Mouse (Mus musculus): ENCODE measurements around the gene Dlg2.

Gene Dlg2

DNA sequence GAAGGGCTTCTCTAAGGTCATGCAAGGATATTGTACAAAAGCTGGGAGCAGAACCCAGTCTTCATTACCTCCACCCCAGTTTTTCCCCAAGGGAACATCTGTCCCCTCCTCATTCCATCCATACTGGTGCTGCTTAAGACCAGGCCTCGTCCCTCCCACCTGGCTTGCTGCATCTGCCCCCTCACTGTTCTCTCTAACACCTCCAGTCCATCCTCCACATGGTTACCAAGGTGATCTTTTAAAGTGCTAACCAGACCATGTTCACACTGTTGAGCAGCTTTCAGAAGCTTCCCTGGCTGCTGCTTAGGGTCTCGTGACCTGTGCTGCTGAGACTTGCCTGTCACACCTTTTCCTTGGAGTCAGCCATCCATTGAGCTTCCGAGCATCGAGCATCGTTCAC, 1734.2 kb downstream of the Dlg2 start:
- DNase-seq: no peak

DNA sequence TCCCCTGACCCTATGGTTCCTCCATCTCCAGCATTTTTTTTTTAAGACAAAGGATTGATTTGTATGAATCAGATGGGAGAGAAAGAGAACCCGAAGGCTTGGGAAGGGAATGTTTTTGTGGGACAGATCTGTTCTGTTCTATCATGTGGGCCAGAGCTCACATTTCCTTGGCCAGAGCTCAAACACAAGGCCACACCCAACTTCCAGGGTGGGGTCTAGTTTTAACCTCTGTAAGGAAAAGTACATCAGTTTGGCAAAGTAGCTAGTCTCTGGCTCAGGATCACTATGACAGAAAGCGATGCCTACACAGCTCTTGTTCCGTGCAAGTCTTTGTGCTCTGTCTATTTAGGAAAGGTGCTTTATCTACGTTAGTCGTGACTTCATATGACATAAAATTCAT, 1737.3 kb downstream of the Dlg2 start:
- DNase-seq: no peak

GRCm38 (mm10) chr7:92218171-92218570, 1741.7 kb downstream of the Dlg2 start:
- no peak for DNase-seq

DNA sequence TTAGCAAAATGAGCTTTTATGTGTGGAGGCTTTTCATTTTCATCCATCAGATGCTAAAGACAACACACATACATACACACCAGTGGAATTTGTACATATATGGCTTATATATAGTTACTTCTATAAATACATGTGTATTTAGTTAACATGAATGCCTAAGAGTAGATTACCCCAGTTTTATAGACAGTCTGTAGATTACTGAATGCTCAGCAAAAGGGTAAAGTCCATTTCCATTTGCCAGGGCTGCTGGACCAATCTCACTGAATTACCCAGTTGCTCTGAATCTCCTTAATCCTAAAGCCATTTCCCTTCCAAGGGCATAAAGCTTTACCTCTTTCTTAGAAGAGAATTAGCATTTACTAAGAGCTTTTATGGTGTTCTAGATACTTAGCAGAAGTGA, 1744.1 kb downstream of the Dlg2 start:
- DNase-seq: no peak

GRCm38 (mm10) chr7:92234476-92235202, 1758.2 kb downstream of the Dlg2 start:
- no peak for DNase-seq

- DNase-seq: no peak
Observed at GRCm38 (mm10) chr7:92235541-92236031, 1759.1 kb downstream of the Dlg2 start.

DNA sequence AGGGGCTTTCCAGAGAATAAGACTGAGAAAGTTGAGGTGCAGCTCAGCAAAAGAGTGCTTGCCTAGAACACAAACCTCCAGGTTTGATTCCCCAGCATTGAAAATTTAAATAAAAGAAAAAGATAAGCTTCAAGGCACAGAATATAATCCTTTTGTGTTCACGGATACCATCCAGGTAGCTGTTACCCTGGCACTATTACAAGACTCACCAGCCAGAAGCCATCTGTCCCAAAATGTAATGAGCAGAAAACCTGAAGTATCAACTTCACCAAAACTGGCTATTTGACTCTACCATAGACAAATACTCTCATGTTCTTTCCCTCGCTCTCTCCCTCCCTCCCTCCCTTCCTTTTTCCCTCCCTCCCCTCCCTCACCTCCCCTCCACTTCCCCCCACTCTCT, 1764.4 kb downstream of the Dlg2 start:
- no peak for DNase-seq

- no peak for DNase-seq
Observed at GRCm38 (mm10) chr7:92247594-92247993, 1771.1 kb downstream of the Dlg2 start.

DNA sequence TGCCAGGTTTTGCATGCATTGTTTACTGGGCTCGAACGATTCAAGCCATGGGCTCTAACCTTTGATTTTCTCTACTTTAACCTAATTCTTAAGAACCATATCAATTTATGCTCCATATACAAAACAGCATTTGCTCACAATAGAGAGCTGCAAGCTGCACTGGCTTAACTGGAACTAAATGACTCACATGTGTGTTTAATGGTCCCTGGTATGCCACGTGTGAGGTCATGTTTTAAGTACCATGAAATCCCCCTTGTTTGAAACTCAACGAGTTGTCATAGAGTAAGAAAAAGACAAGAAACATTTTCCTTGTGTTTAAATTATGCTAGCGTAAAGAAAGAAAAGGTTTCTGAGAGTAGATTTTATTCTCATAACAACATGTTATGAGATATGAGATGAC, 1772.1 kb downstream of the Dlg2 start:
- DNase-seq: no peak

GRCm38 (mm10) chr7:92258148-92258547, 1781.7 kb downstream of the Dlg2 start:
- no peak for DNase-seq

GRCm38 (mm10) chr7:92258701-92259100, 1782.2 kb downstream of the Dlg2 start:
- no peak for DNase-seq

GRCm38 (mm10) chr7:92264325-92264724, 1787.9 kb downstream of the Dlg2 start:
- DNase-seq: no peak

DNA sequence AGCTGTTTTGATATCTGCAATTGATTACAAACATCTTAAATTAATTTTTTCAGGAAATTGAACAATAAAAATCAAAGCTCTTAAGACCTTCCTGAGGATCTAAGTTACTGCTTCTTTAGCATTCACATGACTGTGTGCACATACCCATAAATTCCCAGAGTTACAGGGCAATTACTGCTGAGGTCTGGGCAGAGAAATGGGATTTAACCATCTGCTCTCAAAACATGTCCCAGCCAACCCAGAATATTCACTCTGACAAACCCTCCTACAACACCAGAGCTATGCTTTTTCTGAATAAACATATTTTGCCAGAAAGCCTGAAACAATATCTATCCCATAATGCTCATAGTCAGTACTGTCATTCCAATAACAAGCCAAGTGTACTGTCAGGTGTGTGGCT, 1788.5 kb downstream of the Dlg2 start:
- no peak for DNase-seq

DNA sequence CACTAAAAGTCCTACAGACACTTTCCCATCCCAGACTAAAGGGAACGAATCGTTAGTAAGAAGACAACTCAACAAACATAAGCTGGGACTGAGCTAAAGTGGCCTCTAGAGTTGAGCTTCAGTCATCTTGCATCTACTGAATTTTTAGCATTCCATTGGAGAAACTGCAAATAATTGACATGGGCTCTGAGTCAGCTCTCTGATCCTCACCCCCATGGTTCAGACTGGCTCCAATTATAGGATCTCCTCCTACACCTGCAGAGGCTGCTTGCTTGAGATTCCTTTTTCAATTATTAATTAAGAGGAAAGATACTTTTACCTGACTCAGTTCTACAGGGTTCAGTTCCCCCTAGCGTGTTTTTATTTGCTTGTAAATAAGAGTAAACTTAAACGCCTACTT, 1798.9 kb downstream of the Dlg2 start:
- DNase-seq: no peak

DNA sequence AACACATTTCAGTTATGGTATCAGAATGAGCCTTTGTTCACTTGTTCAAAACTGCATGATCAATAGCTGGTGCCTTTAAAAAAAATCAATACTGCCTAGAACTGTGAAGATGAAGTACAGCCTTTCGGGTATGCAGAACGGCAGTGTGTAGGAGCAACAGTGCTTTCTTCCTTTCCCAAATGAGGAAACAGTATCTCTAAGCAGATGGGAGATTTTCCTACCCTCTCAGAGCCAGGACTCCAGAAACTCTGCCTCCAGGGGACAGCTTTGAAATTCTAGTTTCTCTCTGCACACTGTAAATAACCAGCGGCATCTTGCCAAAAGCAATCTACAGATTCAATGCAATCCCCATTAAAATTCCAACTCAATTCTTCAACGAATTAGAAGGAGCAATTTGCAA, 1801.2 kb downstream of the Dlg2 start:
- no peak for DNase-seq

GRCm38 (mm10) chr7:92280925-92281324, 1804.5 kb downstream of the Dlg2 start:
- DNase-seq: no peak

GRCm38 (mm10) chr7:92287058-92287457, 1810.6 kb downstream of the Dlg2 start:
- DNase-seq: no peak

DNA sequence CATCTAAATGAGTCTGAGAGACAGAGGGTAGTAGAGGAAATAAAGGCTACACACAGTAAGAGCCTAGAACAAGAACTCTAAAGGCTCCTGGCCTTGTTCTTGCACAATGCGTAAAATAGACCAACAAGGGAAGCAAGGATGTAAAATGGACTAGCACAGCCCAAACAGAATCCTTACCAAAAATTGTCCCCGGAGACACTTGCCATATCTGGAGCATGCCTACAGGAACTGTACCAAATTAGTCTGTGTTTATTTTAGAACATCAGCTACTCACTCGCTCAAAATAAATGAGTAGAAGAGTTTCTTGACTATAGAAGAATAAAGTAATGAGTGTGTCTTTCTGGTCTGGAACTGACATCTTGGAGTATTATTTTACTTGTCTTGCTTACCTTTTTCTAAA, 1812.3 kb downstream of the Dlg2 start:
- no peak for DNase-seq

GRCm38 (mm10) chr7:92292918-92293518, 1816.5 kb downstream of the Dlg2 start:
- no peak for DNase-seq

- DNase-seq: no peak
Observed at GRCm38 (mm10) chr7:92301046-92301445, 1824.6 kb downstream of the Dlg2 start.

GRCm38 (mm10) chr7:92307634-92308033, 1831.2 kb downstream of the Dlg2 start:
- DNase-seq: no peak

DNA sequence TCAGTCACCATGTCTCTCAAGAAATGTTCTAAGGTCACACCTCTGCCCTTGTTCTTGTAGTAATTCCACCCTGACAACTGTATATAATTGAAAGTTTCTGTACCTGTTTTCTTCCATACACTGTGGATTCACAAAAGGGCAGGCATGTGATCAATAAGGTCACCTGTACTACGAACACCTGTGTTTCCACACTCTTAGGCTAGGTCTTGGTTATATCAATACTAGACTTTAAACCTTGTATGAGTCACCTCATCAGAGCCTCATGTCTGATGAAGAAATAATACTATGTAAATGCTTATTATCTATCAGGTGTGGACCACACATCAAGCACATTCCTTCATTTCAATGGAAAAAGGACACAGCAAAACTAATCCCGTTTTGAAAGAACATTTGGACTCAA, 1831.7 kb downstream of the Dlg2 start:
- DNase-seq: no peak

DNA sequence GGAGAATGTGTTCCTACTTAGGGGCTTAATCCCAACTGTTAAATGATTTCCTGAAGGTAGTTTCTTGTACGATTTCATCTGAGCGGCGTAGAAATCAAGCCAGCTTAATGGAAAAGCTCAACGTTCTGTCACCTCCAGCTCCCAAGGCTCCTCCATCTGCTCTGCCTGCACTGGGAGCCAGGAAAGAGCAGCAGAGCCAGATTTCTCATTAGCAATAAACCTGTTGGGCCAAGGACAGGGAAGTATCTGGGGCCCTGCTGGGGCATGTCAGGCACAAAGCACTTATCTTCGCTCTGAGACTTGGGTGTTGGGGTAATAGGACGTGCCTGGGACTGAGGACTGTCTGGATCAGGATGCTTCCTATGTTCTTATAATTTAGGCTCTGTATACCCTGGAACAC, 1839.9 kb downstream of the Dlg2 start:
- DNase-seq: no peak

GRCm38 (mm10) chr7:92319469-92319868, 1843.0 kb downstream of the Dlg2 start:
- DNase-seq: no peak

DNA sequence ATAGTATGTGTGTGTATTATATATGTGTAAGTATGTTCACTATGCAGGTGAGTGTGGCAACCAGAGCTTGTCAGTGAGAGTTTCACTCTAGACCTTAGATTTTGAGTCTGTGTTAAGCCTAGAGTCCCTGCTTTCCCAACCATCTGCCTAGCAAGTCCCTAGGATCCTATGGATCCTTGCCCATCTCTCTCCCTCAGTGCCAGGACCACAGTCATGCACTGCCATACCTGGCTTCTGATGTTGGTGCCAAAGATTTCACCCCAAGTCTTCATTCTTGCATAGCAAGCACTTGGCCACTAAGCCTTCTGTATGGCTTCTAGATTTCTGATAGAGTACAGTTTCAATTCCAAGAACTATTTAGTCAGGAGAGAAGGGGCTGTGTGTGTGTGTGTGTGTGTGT, 1843.7 kb downstream of the Dlg2 start:
- DNase-seq: no peak
